Mouse (Mus musculus): ENCODE data around the gene Gm39653. TPM values are rescaled to one million over a fixed set of nuclear protein-coding genes. Genes with fewer than 3 reads are reported as not detected.
A peak's percentile ranks its signal among the peaks of the same experiment; 100 is the strongest.
"Not testable (repeated sequence)": the region's sequence is repeated elsewhere in the genome, so short reads cannot be mapped to it uniquely, and the experiment has no call there.

Gm39653 gene
- polyA plus RNA-seq, 1 experiment, result not detected

- Histone ChIP-seq H3K4me2 (ENCODE audit: low read depth) (no peak overlapping the region), H3ac (ENCODE audit: control insufficient read depth, insufficient read length) (no peak overlapping the region), H3K36me3 (ENCODE audit: control insufficient read depth, insufficient read depth) (no peaks in the 10 kb centered on the region), H3K4me3 (no peak overlapping the region), H3K27me3 (ENCODE audit: control insufficient read depth, insufficient read depth, insufficient read length) (no peaks in the 10 kb centered on the region), H3K79me2 (ENCODE audit: control insufficient read depth, insufficient read depth) (no peaks in the 10 kb centered on the region)
- TF ChIP-seq POLR2AphosphoS2 (IDR thresholded peaks at IDR 0.05; ENCODE audit: insufficient read length, low read depth) (no peak), MYOD1 (IDR thresholded peaks at IDR 0.05; ENCODE audit: control insufficient read depth in 1 of 3, insufficient read length in 2 of 3, low read depth in 2 of 3) (no peak), TCF12 (IDR thresholded peaks at IDR 0.05; ENCODE audit: insufficient read depth, poor library complexity, severe bottlenecking) (no peak), MAX (IDR thresholded peaks at IDR 0.05; ENCODE audit: low read depth) (no peak), USF1 (IDR thresholded peaks at IDR 0.05; ENCODE audit: low read depth) (no peak), MYOG (IDR thresholded peaks at IDR 0.05; ENCODE audit: control insufficient read depth in 1 of 3, insufficient read depth in 1 of 3, insufficient read length in 2 of 3, low read depth in 2 of 3) (no peak), CEBPB (IDR thresholded peaks at IDR 0.05; ENCODE audit: insufficient read depth, poor library complexity, severe bottlenecking) (no peak), REST (IDR thresholded peaks at IDR 0.05; ENCODE audit: insufficient read depth, insufficient read length) (no peak), E2F4 (IDR thresholded peaks at IDR 0.05; ENCODE audit: insufficient read depth) (no peak), TCF3 (IDR thresholded peaks at IDR 0.05; ENCODE audit: insufficient read length, low read depth) (no peak), POLR2A (IDR thresholded peaks at IDR 0.05; ENCODE audit: insufficient read length, low read depth) (no peak), SRF (IDR thresholded peaks at IDR 0.05; ENCODE audit: control insufficient read depth, insufficient read length, low read depth) (no peak)
Observed at GRCm38 (mm10) chr1:63609613-63610012, 6.2 kb upstream of the Gm39653 start.

GRCm38 (mm10) chr1:63614594-63614993 lies 1.2 kb upstream of the Gm39653 start:
- no peaks in the 10 kb centered on the region for H3K27me3 ChIP-seq (ENCODE audit: control insufficient read depth, insufficient read depth, insufficient read length)
- no peaks in the 10 kb centered on the region for H3K36me3 ChIP-seq (ENCODE audit: control insufficient read depth, insufficient read depth)
- H3ac ChIP-seq (ENCODE audit: control insufficient read depth, insufficient read length), result no peak overlapping the region
- no peak overlapping the region for H3K4me2 ChIP-seq (ENCODE audit: low read depth)
- H3K79me2 ChIP-seq (ENCODE audit: control insufficient read depth, insufficient read depth), result no peaks in the 10 kb centered on the region
- H3K4me3 ChIP-seq, result no peak overlapping the region
- TF ChIP-seq TCF3 (IDR thresholded peaks at IDR 0.05; ENCODE audit: insufficient read length, low read depth), result no peak
- TF ChIP-seq USF1 (IDR thresholded peaks at IDR 0.05; ENCODE audit: low read depth), result no peak
- TF ChIP-seq REST (IDR thresholded peaks at IDR 0.05; ENCODE audit: insufficient read depth, insufficient read length), result peak; percentile 70

- no peaks in the 10 kb centered on the region for H3K79me2 ChIP-seq (ENCODE audit: control insufficient read depth, insufficient read depth)
- peak overlapping the region; percentile 8 for H3K4me2 ChIP-seq (ENCODE audit: low read depth)
- no peaks in the 10 kb centered on the region for H3K27me3 ChIP-seq (ENCODE audit: control insufficient read depth, insufficient read depth, insufficient read length)
- no peak overlapping the region for H3ac ChIP-seq (ENCODE audit: control insufficient read depth, insufficient read length)
- H3K4me3 ChIP-seq, result no peak overlapping the region
- TF ChIP-seq MYOG (IDR thresholded peaks at IDR 0.05; ENCODE audit: control insufficient read depth in 1 of 3, insufficient read depth in 1 of 3, insufficient read length in 2 of 3, low read depth in 2 of 3) (no peak), MYOD1 (IDR thresholded peaks at IDR 0.05; ENCODE audit: control insufficient read depth in 1 of 3, insufficient read length in 2 of 3, low read depth in 2 of 3) (peak; percentile 63 to 82 (median 72))
- no peaks in the 10 kb centered on the region for H3K36me3 ChIP-seq (ENCODE audit: control insufficient read depth, insufficient read depth)
Observed at GRCm38 (mm10) chr1:63628211-63628610, 12.4 kb downstream of the Gm39653 start.

- H3K4me2 ChIP-seq (ENCODE audit: low read depth); H3K4me3 ChIP-seq; H3ac ChIP-seq (ENCODE audit: control insufficient read depth, insufficient read length); H3K79me2 ChIP-seq (ENCODE audit: control insufficient read depth, insufficient read depth); H3K27me3 ChIP-seq (ENCODE audit: control insufficient read depth, insufficient read depth, insufficient read length); H3K36me3 ChIP-seq (ENCODE audit: control insufficient read depth, insufficient read depth): not testable (repeated sequence)
Observed at GRCm38 (mm10) chr1:63630390-63630789, 14.6 kb downstream of the Gm39653 start.

- peak; percentile 88 for TF ChIP-seq USF1 (IDR thresholded peaks at IDR 0.05; ENCODE audit: low read depth)
- TF ChIP-seq POLR2AphosphoS2 (IDR thresholded peaks at IDR 0.05; ENCODE audit: insufficient read length, low read depth), result no peak
- TF ChIP-seq TCF3 (IDR thresholded peaks at IDR 0.05; ENCODE audit: insufficient read length, low read depth), result no peak
- TF ChIP-seq E2F4 (IDR thresholded peaks at IDR 0.05; ENCODE audit: insufficient read depth), result no peak
- no peak for TF ChIP-seq MYOG (IDR thresholded peaks at IDR 0.05; ENCODE audit: control insufficient read depth in 1 of 3, insufficient read depth in 1 of 3, insufficient read length in 2 of 3, low read depth in 2 of 3)
- Histone ChIP-seq H3K36me3 (ENCODE audit: control insufficient read depth, insufficient read depth) (no peaks in the 10 kb centered on the region), H3K4me2 (ENCODE audit: low read depth) (peak overlapping the region; percentile 30), H3K4me3 (no peak overlapping the region), H3ac (ENCODE audit: control insufficient read depth, insufficient read length) (no peak overlapping the region), H3K79me2 (ENCODE audit: control insufficient read depth, insufficient read depth) (no peaks in the 10 kb centered on the region), H3K27me3 (ENCODE audit: control insufficient read depth, insufficient read depth, insufficient read length) (peaks cover 9% of the 10 kb centered on the region)
Observed at GRCm38 (mm10) chr1:63639921-63640320, 24.2 kb downstream of the Gm39653 start.

- no peaks in the 10 kb centered on the region for H3K79me2 ChIP-seq (ENCODE audit: control insufficient read depth, insufficient read depth)
- H3K4me3 ChIP-seq, result no peak overlapping the region
- H3K4me2 ChIP-seq (ENCODE audit: low read depth), result no peak overlapping the region
- no peak overlapping the region for H3ac ChIP-seq (ENCODE audit: control insufficient read depth, insufficient read length)
- TF ChIP-seq REST (IDR thresholded peaks at IDR 0.05; ENCODE audit: insufficient read depth, insufficient read length) (no peak), USF1 (IDR thresholded peaks at IDR 0.05; ENCODE audit: low read depth) (no peak), POLR2AphosphoS2 (IDR thresholded peaks at IDR 0.05; ENCODE audit: insufficient read length, low read depth) (no peak), E2F4 (IDR thresholded peaks at IDR 0.05; ENCODE audit: insufficient read depth) (no peak), SRF (IDR thresholded peaks at IDR 0.05; ENCODE audit: control insufficient read depth, insufficient read length, low read depth) (no peak), MYOD1 (IDR thresholded peaks at IDR 0.05; ENCODE audit: control insufficient read depth in 1 of 3, insufficient read length in 2 of 3, low read depth in 2 of 3) (no peak), POLR2A (IDR thresholded peaks at IDR 0.05; ENCODE audit: insufficient read length, low read depth) (no peak), CEBPB (IDR thresholded peaks at IDR 0.05; ENCODE audit: insufficient read depth, poor library complexity, severe bottlenecking) (no peak), MYOG (IDR thresholded peaks at IDR 0.05; ENCODE audit: control insufficient read depth in 1 of 3, insufficient read depth in 1 of 3, insufficient read length in 2 of 3, low read depth in 2 of 3) (no peak), TCF3 (IDR thresholded peaks at IDR 0.05; ENCODE audit: insufficient read length, low read depth) (no peak), MAX (IDR thresholded peaks at IDR 0.05; ENCODE audit: low read depth) (no peak), TCF12 (IDR thresholded peaks at IDR 0.05; ENCODE audit: insufficient read depth, poor library complexity, severe bottlenecking) (no peak)
- H3K36me3 ChIP-seq (ENCODE audit: control insufficient read depth, insufficient read depth), result no peaks in the 10 kb centered on the region
- H3K27me3 ChIP-seq (ENCODE audit: control insufficient read depth, insufficient read depth, insufficient read length), result no peaks in the 10 kb centered on the region
Observed at GRCm38 (mm10) chr1:63658016-63658415, 42.2 kb downstream of the Gm39653 start.
